Mouse (Mus musculus): ENCODE data around the gene Maco1.

DNA sequence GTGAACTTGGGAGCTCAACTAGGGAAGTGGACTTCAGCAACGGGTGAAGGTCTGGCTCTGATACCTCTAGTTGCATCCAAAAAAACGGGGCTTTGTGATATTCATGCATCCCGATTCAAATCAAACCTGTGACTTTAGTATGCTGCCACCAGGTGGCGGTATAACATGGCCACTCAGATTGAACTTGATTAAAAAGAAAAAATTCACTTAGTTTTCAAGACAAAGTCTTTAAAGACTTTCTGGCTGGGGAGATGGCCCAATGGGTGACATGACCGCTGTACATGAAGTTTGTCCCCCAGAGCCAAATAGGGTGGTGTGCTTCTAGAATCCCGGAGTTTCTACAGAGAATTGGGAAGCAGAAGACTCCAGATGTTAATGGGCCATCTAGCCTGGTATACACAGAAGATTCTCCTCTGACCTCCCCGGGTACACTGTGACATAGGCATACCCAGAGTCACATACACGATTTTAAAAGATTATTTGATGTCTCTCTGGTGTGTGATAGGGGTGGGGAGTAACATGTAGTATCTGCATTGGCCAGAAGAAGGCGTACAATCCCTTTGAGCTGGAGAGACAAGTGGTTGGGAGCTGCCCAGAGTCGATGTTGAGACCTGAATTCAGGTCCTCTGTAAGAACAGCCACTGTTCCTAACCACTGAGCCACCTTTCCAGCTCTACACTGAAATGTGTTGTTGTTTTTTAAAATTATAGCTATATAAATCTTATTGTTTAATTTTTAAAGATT lies 59.8 kb downstream of the Maco1 start:
- TF ChIP-seq CTCF (IDR thresholded peaks at IDR 0.05; ENCODE audit: borderline replicate concordance, insufficient read depth, low read length) (no peak), POLR2A (IDR thresholded peaks at IDR 0.05; ENCODE audit: low read depth, low read length) (no peak)

All from embryonic fibroblast, embryonic 13.5 days (primary cell).